Mouse (Mus musculus) hindbrain, embryonic 10.5 days (tissue): Measurements from ENCODE around the gene Plac1. TPM values are rescaled to one million over a fixed set of nuclear protein-coding genes. Genes with fewer than 3 reads are reported as not detected.

Experiments used
- DNase-seq: peaks from one replicate; pipeline ENCODE4 v3.0.0-alpha.2; 2017; ENCODE audit warnings: low spot score
- H3K27ac ChIP-seq: fragments of 300-500 bp; sonication (generic); 2 replicates; pipeline ENCODE4 v1.5.1; 2016; ENCODE audit warnings: mild to moderate bottlenecking, moderate library complexity
- H3K27me3 ChIP-seq: fragments of 300-500 bp; sonication (generic); 2 replicates; pipeline ENCODE4 v1.6.1; 2016; ENCODE audit warnings: mild to moderate bottlenecking; ENCODE audit not compliant: poor library complexity, insufficient read depth, severe bottlenecking
- H3K36me3 ChIP-seq: fragments of 300-500 bp; sonication (generic); 2 replicates; pipeline ENCODE4 v1.6.1; 2016; ENCODE audit warnings: mild to moderate bottlenecking, moderate library complexity
- H3K4me1 ChIP-seq: fragments of 300-500 bp; sonication (generic); replicated peaks from 2 replicates; pipeline ENCODE4 v1.6.1; 2016; ENCODE audit warnings: mild to moderate bottlenecking
- H3K4me3 ChIP-seq: fragments of 300-500 bp; sonication (generic); 2 replicates; pipeline ENCODE4 v1.5.1; 2016; ENCODE audit warnings: mild to moderate bottlenecking, moderate library complexity
- H3K9me3 ChIP-seq: fragments of 300-500 bp; sonication (generic); 2 replicates; pipeline ENCODE4 v1.6.1; 2016; ENCODE audit warnings: mild to moderate bottlenecking, moderate library complexity
- WGBS: fragments of 180-500 bp; shearing (Covaris S2); methylation state at CpG from one replicate; pipeline ENCODE4 v1.1.7; 2016; 5-methylcytosine and 5-hydroxymethylcytosine counted together
- polyA plus RNA-seq: library from polyadenylated mRNA; unstranded; fragments of >200 nt; fragmentation: Nextera tagmentation; extraction: Ambion mirVana; gene quantifications from 2 replicates; pipeline ENCODE4 v1.2.1, GENCODE M21; 2016

The Plac1 gene
- polyA plus RNA-seq, 1 experiment from 2014 or later: 2.3 TPM

DNA sequence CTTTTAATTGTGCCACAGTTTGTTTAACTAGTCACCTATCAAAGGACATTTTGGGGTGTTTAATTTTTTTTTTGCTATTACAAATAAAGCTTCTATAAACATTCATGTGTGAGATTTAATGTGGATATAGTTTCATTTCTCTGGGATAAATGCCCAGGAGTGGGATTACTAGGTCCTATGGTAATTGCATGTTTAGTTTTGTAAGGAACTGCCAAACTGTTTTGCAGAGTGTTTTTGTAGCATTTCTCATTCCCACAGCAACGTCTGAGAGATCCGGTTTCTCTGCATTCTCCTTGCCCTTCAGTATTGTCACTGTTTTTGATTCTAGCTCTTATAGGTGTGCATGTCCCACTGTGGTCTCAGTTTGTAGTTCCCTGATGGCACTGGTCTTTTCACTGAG, 146.5 kb downstream of the Plac1 start:
- Histone ChIP-seq H3K4me3 (no peak overlapping the region), H3K27me3 (no peaks in the 10 kb centered on the region), H3K27ac (no peak overlapping the region), H3K4me1 (no peaks in the 10 kb centered on the region), H3K36me3 (no peaks in the 10 kb centered on the region), H3K9me3 (no peaks in the 10 kb centered on the region)
- DNase-seq: no peak
- 63% methylated on average over 2 of the region's 2 CpGs for WGBS

DNA sequence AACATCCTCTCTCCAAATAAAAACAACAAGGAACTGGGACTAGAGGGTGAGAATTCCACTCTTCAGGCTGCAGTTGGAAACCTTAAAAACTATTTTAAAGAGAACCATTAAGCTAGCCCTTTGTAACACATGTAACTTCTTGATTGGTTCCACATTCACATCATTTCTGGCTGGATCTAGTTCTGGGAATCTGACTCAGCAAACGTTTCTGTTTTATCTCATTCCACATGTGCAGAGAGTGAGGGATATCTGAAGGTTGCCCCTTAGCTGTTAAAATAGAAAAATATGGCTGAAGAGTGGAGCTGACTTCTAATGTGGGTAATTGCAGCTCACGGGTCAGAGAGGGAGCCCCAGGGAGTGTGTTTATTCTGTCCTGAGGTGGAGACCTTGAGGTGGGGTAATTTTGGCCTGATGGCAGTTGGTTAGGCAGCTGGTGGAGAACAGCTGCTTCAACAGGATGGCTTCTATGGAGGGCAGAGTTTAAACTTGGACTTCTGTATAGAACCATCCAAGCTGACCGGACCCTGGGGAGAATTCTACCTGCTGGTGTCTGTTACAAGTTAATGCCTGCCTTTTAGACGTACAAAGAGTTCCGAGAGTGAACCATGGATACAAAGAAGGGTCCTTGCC, 151.1 kb downstream of the Plac1 start:
- WGBS: 72% methylated on average over 5 of the region's 5 CpGs
- Histone ChIP-seq H3K9me3 (no peaks in the 10 kb centered on the region), H3K27ac (no peak overlapping the region), H3K36me3 (no peaks in the 10 kb centered on the region), H3K27me3 (no peaks in the 10 kb centered on the region; the same call in 1 of the 2 replicates), H3K4me3 (no peak overlapping the region), H3K4me1 (no peaks in the 10 kb centered on the region)
- DNase-seq: no peak

DNA sequence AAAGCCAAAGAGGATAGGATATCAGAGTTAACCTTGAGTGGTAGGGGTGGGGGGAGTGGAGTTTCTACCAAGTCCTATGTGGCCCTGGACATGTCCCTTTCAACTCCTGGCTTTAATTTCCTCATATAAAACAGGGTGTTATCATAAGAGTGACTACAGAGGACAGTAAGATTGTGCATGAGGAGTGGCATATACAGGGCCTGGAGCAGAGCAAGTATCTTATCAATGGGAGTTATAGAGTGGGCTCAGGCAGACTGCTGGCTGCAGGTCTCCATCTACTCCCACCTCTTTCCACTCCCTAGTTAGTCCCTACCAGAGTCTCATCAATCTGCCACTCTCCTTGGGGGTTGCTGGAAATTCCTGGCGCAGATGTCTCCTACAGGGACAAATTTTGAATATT, 152.7 kb downstream of the Plac1 start:
- H3K27me3 ChIP-seq: no peaks in the 10 kb centered on the region; the same call in 1 of the 2 replicates
- no peaks in the 10 kb centered on the region for H3K36me3 ChIP-seq
- WGBS: 88% methylated on average over 1 of the region's 1 CpGs
- no peak for DNase-seq
- no peak overlapping the region for H3K4me3 ChIP-seq
- no peak overlapping the region for H3K27ac ChIP-seq
- no peaks in the 10 kb centered on the region for H3K4me1 ChIP-seq
- no peaks in the 10 kb centered on the region for H3K9me3 ChIP-seq

DNA sequence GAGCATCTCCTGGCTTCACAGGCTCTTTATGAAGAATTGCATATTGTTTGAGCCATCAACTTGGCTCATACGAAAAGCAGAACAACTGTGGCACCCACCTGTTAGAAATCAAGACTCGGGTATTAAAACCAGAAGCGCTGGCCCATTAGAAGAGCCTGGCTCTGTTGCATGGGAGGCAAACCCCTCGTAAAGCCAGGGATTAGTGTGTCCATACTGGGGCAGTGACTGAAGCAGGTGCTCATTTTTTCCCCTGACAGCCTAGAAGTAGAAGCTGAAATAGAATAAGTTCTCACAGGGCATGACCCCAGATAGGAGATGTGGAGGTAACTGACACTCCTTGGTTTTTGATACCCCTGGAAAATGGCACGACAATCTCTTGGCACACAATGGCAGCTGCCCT, 154.4 kb downstream of the Plac1 start:
- Histone ChIP-seq H3K4me1 (no peaks in the 10 kb centered on the region), H3K27me3 (no peaks in the 10 kb centered on the region; the same call in 1 of the 2 replicates), H3K4me3 (no peak overlapping the region), H3K36me3 (no peaks in the 10 kb centered on the region), H3K9me3 (no peaks in the 10 kb centered on the region), H3K27ac (no peak overlapping the region)
- WGBS: 81% methylated on average over 5 of the region's 5 CpGs
- no peak for DNase-seq

DNA sequence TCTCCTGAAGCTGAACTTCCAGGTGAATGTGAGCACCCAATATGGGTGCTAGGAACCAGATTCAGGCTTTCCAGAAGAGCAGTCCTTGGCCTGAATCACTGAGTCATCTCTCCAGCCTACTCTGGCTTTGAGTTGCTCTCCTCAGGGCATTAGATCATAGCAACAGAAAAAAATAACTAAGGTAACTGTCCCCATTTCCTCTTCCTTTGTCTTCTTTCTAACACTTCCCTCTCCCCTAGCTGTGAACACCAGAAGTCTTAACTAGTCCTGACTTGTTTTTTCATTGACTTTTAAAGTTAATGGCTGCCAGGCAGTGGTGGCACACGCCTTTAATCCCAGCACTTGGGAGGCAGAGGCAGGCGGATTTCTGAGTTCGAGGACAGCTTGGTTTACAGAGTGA, 175.5 kb downstream of the Plac1 start:
- Histone ChIP-seq H3K9me3 (no peaks in the 10 kb centered on the region), H3K27me3 (peaks cover 4% of the 10 kb centered on the region; the same call in 1 of the 2 replicates), H3K36me3 (no peaks in the 10 kb centered on the region), H3K4me3 (no peak overlapping the region), H3K27ac (no peak overlapping the region), H3K4me1 (no peaks in the 10 kb centered on the region)
- no peak for DNase-seq
- 88% methylated on average over 3 of the region's 3 CpGs for WGBS

DNA sequence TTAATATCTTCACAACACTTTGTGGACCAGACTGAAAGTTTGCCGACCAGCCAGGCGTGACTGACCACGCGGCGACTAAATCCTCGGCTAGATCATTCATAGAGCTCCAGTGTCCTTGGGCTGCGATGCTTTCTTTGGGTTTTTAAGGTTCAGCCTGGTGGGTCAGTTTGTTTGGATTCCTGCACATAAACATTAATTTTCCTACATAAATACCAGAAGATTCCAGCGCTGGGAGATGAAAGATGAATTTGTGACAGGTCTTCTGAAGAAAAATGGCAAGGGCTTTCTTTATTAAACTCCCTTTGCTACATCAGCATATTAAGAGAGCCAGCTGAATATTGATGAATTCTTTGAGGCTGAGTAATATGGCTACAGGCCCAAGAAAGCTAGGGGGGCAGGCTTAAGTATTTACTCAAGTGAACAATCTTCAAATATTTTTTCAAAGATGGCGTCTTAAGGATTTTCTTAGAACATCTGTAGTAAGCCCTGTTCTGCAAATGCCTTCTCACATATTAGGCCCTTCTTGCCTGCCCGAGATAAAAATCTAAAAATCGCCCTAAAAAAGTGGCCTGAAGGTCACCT, 180.4 kb downstream of the Plac1 start:
- Histone ChIP-seq H3K27me3 (peaks cover 19% of the 10 kb centered on the region), H3K4me3 (peak overlapping the region; percentile 48; the same call in 1 of the 2 replicates), H3K9me3 (peaks cover 3% of the 10 kb centered on the region; the same call in 1 of the 2 replicates), H3K36me3 (no peaks in the 10 kb centered on the region), H3K27ac (no peak overlapping the region), H3K4me1 (peaks cover 12% of the 10 kb centered on the region; the same call in 1 of the 2 replicates)
- no peak for DNase-seq
- WGBS: 21% methylated on average over 11 of the region's 11 CpGs

DNA sequence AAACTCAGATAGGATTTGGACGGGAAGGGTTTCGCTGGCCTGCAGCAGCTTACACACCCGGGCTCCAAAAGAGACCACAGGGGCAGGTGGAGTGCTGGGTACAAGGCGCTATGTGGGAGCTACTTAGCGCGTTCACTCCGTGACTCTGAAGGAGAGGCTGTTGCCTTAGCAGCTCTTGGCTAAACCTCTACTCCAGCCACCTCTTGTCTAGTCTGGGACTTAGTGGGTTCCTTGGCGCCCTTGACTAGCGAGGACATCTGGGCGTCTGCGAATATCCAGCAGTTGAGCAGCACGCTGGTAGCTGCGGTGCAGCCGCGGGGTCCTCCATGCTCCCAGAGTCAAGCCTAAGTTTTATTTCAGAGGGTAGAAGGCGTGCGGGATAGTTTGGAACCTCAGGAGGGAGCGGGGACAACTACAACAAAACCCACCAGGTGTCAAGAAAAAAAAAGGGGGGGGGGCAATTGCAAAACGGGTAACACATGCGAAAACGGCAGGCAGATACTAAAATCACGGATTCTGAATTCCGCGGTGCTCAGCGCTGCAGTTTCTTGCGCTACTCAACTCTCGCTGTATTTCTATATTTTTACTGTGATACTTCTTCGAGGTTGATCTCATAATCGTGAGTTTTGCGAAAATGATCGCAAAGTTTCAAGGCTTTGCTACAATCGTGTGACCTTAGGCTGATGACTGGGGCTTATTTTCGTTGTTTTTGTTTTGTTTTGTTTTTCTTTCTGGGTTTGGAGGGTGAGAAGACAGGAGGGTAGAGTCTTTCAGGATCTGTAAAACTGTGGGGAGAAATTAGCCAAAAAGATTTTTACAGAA, 181.2 kb downstream of the Plac1 start:
- peaks cover 19% of the 10 kb centered on the region for H3K27me3 ChIP-seq
- no peak overlapping the region for H3K27ac ChIP-seq
- peaks cover 3% of the 10 kb centered on the region; the same call in 1 of the 2 replicates for H3K9me3 ChIP-seq
- DNase-seq: peak; percentile 53
- H3K4me1 ChIP-seq: peaks cover 12% of the 10 kb centered on the region; the same call in 1 of the 2 replicates
- no peaks in the 10 kb centered on the region for H3K36me3 ChIP-seq
- peak overlapping the region; percentile 48 for H3K4me3 ChIP-seq
- WGBS: 15% methylated on average over 33 of the region's 33 CpGs

DNA sequence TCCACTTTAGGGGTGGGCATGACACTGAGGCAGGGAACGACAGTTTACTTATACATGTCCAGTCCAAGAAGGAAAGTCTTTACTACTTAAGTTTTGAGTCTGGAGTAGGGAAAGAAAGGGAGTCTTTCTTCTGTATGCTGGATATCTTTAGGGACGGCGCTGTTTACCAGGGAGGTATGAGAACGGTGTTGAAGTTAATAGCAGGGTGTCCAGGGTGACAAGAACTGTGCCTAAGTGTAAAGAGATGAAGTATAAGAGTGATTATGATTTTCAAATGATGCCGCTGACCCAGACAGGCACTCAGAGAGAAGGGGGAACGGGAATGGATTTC, 182.2 kb downstream of the Plac1 start:
- no peaks in the 10 kb centered on the region for H3K36me3 ChIP-seq
- no peak for DNase-seq
- H3K27me3 ChIP-seq: peaks cover 19% of the 10 kb centered on the region
- H3K4me1 ChIP-seq: peaks cover 17% of the 10 kb centered on the region
- peak overlapping the region; percentile 89 for H3K27ac ChIP-seq
- peaks cover 3% of the 10 kb centered on the region; the same call in 1 of the 2 replicates for H3K9me3 ChIP-seq
- 23% methylated on average over 6 of the region's 6 CpGs for WGBS
- peak overlapping the region; percentile 64 for H3K4me3 ChIP-seq

DNA sequence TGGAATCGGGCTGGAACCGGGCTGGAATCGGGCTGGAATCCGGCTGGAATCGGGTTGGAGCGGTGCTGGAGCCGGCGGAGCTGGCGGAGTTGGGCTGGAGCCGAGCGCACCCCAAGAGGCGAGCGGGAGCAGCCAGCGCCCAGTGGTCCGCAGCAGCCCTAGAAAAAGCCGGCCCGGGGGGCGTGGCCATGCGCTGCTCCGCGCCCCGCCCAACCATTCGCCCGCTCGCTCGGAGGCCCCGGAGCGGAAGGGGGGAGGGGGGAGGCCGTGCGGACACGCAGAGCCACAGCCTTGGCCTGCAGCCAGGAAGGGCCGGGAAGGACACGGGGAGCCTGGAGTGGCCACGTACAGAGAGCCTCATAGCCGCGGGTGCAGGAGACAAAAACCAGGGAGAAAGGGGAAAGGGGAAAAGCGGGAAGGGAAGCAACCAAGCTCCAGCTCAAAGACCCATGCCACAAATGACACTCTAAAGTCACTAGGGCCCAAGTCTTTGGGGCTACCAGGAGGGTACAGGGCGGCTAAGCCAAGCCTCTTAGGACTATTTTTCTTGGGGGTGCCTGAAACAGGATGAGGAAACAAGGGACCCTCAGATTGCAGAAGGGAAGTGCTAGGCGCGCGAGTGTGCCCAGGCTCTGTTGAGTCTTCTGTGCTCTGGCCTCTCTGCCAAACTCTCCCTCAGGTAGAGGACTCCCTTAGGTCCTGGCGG, 182.7 kb downstream of the Plac1 start:
- Histone ChIP-seq H3K27me3 (peaks cover 19% of the 10 kb centered on the region), H3K9me3 (peaks cover 3% of the 10 kb centered on the region; the same call in 1 of the 2 replicates), H3K36me3 (no peaks in the 10 kb centered on the region), H3K4me1 (peaks cover 22% of the 10 kb centered on the region), H3K27ac (peak overlapping the region; percentile 89), H3K4me3 (peak overlapping the region; percentile 64)
- peak; percentile 86 for DNase-seq
- WGBS: 18% methylated on average over 37 of the region's 42 CpGs

DNA sequence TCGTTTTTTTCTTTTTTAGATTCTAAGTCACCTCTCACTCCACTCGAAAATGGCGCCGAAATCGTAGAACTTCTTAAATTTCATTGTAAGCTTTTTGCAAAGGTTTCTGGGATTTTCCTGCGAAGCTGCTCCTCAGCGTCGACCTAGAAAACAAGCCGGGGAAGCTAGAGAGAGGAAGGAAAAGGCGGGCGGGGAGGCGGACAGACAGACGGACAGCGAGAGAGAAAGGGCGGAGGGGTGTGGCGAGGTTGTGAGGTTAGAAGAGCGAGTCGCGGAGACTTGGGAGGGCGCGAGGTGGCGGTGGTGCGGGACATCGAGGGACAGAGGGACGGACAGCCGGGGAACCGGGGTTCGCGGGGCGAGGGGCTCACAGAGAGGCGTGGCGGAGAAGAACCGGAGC, 183.3 kb downstream of the Plac1 start:
- 22% methylated on average over 30 of the region's 33 CpGs for WGBS
- peaks cover 19% of the 10 kb centered on the region for H3K27me3 ChIP-seq

DNA sequence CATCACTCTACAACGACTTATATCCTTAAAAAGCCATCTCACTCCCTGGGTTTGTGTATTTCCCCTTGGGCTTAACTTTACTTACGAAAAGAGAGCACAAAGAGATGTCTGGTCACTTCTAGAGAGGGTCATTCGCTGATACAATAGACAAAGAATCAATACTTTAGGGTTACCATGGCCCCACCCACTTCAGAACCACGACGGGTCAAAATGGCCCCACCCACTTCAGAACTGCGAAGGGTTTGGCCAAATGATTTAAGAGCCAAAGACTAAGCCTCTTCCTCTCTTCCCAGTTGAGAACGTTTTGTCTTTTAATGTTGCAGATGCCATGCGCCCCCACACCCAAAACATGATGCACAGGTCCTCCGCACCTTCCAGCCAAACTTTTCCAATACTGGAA, 184.1 kb downstream of the Plac1 start:
- DNase-seq: no peak
- H3K4me1 ChIP-seq: peaks cover 23% of the 10 kb centered on the region
- WGBS: 16% methylated on average over 9 of the region's 9 CpGs
- H3K4me3 ChIP-seq: peak overlapping the region; percentile 64
- no peak overlapping the region for H3K27ac ChIP-seq
- H3K36me3 ChIP-seq: no peaks in the 10 kb centered on the region
- peaks cover 3% of the 10 kb centered on the region; the same call in 1 of the 2 replicates for H3K9me3 ChIP-seq
- H3K27me3 ChIP-seq: peaks cover 16% of the 10 kb centered on the region

More for the DNA sequence above, 183.3 kb downstream of the Plac1 start:
- Histone ChIP-seq H3K4me3 (peak overlapping the region; percentile 64), H3K9me3 (peaks cover 3% of the 10 kb centered on the region; the same call in 1 of the 2 replicates), H3K27ac (peak overlapping the region; percentile 89), H3K4me1 (peaks cover 23% of the 10 kb centered on the region), H3K36me3 (no peaks in the 10 kb centered on the region)
- peak; percentile 49 for DNase-seq

DNA sequence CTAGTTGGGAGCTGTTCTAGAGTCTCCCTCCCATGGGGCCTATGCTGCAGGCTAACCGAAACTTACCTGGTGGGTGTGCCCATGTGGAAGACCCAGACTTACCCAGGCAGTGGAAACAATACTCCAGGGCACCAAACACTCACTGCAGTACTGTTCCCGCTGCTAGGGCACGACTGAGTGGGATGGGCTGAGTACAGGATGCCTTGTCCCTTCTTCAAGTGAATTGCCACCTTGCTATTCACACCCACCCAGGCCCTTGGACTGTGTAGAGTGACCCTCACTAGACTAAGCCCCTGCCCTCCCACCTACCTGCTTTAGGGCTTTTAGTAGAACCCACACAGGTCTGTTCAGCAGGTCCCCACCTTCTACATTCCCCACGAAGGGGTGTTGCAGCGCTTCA, 186.0 kb downstream of the Plac1 start:
- peaks cover 3% of the 10 kb centered on the region; the same call in 1 of the 2 replicates for H3K9me3 ChIP-seq
- no peak overlapping the region for H3K4me3 ChIP-seq
- no peaks in the 10 kb centered on the region for H3K36me3 ChIP-seq
- no peak overlapping the region for H3K27ac ChIP-seq
- H3K4me1 ChIP-seq: peaks cover 41% of the 10 kb centered on the region
- 64% methylated on average over 5 of the region's 5 CpGs for WGBS
- H3K27me3 ChIP-seq: peaks cover 15% of the 10 kb centered on the region
- no peak for DNase-seq
